Mouse (Mus musculus): Measurements from ENCODE around the gene Kif13a. TPM values are rescaled to one million over a fixed set of nuclear protein-coding genes. Genes with fewer than 3 reads are reported as not detected.

Gene Kif13a
- polyA plus RNA-seq, 1 experiment, result 38.9 TPM

DNA sequence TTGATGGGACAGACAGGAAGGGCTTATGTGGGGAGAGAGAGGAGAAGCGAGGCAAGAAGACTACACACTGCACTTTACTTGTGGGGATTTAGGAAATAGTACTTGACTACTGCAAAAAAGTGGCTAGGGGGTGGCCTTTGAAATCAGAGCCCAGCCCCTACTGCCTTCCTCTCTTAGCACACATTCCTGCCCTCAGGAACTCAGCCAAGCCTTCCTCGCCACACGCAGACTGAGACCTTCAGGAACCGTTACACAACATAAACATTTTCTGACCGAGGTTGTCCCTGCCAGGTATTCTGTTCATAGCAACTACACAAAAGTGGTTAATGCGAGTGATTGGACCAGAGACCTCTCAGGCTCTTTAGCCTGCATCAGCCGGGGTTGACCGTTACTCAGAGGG lies 8.1 kb downstream of the Kif13a start:
- no peak for DNase-seq (ENCODE audit: low read depth)

GRCm38 (mm10) chr13:46919797-46920196 lies 9.9 kb downstream of the Kif13a start:
- DNase-seq (ENCODE audit: low read depth), result no peak

DNA sequence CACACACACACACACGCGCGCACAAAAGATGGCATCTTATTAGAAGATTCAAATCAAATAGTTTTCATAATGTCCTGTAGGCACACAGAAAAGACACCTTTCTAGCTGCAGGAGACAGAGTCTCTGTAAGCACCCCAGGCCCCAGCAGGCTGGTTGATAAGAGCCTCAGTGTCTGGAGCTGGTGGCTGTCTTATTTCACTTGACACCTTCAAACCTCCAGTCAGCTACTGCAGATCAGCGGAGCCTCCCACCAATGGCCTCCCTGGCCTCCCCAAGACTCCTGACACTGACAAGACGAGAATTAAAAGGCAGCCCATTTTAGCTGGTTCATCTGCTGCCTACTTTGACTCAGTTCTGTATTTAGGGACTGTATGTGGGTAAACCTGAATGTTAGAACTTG lies 11.2 kb downstream of the Kif13a start:
- DNase-seq (ENCODE audit: low read depth), result no peak

GRCm38 (mm10) chr13:46911960-46912359 lies 17.7 kb downstream of the Kif13a start:
- no peak for DNase-seq (ENCODE audit: low read depth)

DNA sequence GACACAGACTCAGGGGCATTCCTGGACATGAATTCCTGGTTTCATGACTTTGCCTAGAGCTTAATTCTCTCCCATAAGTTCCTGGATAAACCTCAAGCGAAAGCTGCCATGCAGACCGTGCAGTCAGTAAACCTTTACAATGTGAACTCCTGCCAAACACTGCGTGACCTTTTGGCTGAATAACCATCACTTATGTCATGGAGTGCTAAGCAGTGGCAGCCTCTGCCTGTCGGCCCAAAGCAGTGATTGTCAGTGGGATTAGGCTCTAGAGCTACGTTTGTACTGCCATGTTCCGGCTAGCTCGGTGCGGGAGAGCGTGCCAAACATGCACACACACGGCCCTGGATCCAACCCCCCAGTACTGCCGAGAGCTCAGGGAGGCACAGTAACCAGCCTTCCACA lies 18.6 kb downstream of the Kif13a start:
- DNase-seq (ENCODE audit: low read depth), result no peak

DNA sequence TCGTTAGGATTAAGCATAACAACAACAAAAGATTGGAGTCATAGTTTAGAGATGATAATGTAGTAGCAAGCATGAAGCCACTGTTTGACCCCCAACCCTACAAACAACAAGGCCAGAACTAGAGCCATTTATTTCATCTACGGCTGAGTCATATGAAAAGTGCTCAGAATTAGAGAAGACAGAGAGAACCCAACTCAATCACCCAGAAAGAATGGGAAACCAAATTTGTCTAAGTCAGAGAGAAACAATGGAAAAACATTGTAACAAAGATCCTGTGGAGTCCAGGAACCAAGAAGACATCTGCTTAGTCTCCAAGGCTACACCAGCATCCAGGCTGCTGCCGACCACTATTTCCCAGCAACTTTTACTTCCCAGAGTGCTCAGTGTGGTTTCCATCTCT lies 19.7 kb downstream of the Kif13a start:
- DNase-seq (ENCODE audit: low read depth), result no peak

DNA sequence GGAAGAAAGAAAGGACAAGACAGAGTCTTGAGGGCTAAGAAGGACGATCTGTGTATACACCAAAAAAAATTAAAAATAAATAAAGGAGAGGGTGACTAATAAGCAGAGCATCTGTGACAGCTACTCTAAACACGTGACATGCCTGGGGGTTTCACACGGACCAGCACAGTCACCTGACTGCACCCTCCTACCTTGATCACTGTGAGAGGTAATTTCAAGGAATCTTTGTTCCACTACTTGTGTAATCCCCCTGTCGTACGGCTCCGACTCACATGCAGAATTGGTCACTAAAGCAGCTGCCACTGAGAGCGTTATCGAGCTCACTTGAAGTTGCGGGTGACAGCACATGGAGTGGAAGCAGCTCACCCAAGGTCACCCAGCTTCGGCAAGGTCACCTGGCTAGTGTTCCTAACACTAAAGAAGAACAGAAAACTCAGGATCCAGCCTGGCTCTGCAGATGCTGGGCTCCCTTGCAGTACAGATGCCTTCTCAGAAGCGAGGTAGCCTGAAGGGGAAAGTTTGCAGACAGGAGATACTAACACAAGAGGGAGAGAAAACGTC lies 20.6 kb downstream of the Kif13a start:
- DNase-seq (ENCODE audit: low read depth), result no peak

DNA sequence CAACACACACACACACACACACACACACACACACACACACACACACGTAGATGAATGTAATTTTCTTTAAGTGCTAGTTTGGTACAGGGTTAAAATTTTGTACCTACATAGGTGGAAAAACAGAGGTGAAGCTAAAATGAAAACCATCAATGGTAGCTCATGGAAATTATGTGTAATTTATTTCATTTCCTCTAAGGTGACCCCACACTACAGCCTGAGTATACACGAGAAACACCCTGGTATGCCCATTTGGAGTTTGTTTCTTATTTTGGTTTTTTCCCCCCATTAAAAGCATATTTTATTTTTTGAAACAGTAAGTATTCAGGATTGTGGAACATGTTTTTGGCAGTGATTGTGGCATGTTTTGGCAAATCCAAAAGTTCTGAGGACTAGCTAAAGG lies 21.3 kb downstream of the Kif13a start:
- DNase-seq (ENCODE audit: low read depth), result no peak

GRCm38 (mm10) chr13:46907861-46908260 lies 21.8 kb downstream of the Kif13a start:
- DNase-seq (ENCODE audit: low read depth), result no peak

DNA sequence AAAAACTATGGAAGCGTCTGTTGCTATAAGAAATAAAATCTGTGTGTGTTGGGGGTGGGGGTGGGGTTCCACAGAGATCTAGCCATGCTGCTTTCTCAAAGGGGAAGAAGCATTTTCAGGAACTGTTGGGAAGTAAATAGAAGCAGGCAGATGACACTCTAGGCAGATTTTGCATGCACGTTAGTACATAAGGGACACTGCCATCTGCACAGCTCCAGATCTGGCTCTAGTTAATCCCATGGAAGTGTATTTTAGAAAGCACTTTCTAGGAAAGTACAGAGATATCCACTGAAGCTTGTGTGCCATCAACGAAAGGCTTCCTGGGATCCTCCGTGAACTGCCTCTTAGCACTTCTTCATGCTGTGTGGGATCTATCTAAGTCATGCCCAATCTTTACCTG lies 22.6 kb downstream of the Kif13a start:
- DNase-seq (ENCODE audit: low read depth), result no peak

DNA sequence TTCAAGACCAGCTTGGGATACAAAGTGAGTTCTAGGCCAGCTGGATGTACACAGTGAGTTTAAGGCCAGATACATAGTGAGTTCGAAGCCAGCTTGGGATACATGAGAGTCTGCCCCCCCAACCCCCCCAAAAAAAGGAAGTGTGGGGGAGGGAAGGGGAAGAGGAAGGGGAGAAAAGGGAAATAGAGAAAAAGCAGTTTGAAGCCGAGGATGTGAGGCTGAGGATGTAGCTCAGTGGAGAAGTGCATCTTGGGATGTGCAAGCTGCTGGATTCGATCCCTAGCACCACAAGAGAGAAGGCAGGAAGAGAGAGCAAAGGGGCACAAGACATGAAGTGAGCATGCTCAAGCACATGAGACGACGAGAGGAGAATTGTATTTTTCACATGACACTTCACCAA lies 23.7 kb downstream of the Kif13a start:
- DNase-seq (ENCODE audit: low read depth), result no peak

DNA sequence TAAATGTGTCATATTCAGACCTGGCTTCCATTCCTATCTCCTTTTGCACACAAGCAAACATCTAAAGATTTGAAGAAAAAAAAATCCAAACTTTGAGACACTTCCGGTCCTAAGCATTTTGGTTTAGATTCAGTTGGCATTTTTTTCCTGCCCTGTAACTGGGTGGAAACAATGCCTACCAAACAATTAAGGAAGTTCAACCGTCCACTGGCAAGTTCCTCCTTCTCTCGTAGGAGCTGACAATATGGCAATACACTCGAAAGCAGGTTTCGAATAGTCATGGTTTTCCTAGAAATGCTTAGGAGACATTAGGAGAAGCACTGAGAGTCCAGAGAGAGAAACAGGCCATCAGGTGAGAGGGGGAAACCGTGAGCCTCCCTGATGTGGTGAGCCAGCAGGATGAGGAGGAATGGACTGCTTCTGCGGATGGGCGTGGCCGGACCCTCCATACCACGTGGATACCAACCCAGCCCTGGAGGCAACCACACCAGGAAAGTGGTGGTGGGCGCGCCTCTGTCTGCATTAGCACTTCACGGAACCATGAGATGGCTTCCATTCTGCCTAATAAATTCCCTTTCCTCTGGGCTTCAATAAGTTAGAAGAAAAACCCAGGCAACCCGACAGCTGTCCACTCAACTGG lies 24.6 kb downstream of the Kif13a start:
- no peak for DNase-seq (ENCODE audit: low read depth)

DNA sequence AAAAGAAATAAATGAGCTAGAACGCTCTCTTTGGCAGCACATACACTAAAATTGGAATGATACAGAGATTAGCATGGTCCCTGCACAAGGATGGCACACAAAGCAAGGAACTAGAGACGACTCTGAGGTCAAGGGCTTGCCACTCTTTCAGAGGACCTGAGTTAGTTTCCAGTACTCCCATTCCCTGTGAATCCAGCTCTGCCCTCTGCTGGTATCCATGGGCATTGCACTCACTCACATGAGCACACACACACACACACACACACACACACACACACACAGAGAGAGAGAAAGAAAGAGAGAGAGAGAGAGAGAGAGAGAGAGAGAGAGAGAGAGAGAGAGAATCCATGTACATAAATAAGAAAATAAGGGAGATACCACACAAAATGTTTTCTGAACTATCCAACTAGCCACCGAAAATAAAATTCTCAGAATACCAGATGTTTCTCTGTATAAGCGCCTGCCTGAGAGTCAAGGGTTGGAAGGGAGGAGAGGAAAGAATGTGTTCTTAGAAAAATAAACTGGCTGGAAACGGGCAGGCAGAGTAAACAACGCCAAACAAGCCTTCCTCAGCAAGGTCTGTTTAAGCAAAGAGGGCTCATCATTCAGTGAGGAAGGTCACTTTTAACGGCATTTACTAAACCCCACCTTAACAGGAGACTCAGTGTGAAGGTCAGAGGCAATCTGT lies 27.0 kb downstream of the Kif13a start:
- DNase-seq (ENCODE audit: low read depth), result no peak

GRCm38 (mm10) chr13:46900870-46901555 lies 28.7 kb downstream of the Kif13a start:
- no peak for DNase-seq (ENCODE audit: low read depth)

DNA sequence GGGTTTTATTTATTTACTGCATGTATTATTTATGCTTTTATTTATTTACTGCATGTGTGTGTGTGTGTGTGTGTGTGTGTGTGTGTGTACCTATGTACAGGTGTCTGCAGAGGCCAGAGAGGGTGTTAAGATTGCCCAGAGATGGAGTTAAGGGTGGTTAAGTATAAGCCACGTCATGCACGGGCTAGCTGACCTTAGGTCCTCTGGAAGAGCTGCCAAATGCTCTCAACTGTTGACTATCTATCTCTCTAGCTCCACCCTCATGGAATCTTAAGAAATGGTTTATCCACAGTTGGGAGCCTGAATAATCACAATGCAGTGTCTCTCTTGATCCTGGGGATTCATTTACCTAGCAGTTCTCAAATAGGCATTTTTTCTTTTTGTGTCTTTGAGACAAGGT lies 30.8 kb downstream of the Kif13a start:
- no peak for DNase-seq (ENCODE audit: low read depth)

DNA sequence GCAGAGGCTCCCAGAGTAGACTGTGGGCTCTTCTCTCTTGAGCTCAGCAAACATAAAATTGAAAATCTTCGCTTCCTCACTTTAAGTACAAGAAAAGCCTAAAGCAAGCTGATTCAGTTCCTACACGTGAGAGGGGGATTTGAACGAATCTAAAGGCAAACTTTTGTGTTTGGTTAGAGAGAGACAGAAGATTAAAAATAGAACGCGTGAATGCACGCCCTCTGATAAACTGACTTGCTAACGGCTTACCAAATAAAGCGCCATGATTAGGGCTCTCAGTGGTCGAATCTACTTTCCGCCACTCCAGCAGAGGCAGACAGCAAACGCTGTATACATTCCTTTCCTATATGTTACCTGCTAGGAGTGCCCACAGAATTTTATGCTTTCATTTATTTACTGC lies 31.3 kb downstream of the Kif13a start:
- no peak for DNase-seq (ENCODE audit: low read depth)

DNA sequence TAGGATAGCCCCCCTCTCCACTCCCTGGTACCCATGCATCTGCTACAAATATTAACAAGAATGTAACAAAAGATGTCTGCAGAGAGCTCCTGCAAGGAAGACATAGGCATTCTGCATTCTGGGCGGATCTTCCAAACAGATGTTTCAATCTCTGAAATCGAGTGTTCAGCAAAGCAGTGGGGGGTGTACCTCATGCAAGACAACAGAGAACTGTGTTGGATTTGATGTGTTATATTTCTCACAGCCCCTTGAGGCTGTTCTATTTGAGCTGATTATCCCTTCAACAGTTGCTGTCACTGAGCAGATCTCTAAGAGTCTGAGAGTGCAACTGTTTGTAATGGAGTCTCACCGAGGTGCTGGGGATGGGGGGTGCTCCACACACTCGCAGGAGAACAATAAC lies 37.3 kb downstream of the Kif13a start:
- no peak for DNase-seq (ENCODE audit: low read depth)

DNA sequence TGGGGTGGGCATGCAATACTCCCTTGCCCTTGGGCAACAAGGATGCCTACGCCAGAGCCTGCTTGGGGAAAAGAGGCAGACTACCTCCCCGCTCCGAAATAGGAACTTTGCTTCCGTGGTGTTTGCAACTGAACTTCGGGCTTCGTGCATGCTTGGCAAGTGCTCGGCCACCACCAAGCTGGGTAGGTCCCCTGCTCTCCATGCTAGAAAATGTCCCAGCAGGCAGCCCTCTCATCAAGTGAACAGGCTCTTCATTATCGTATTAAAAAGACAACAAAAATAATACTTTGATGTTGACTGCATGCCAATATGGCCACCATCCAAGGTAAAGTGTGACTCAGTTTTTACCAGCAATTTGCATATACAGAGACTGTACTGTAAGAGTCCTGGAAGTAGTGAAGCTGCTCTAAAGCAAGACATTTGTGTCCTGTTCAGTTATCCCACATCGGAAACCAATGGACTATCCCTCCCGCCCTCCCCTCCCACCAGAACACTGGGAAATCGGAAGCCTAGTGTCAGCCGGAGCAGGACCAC lies 41.5 kb downstream of the Kif13a start:
- no peak for DNase-seq (ENCODE audit: low read depth)

DNA sequence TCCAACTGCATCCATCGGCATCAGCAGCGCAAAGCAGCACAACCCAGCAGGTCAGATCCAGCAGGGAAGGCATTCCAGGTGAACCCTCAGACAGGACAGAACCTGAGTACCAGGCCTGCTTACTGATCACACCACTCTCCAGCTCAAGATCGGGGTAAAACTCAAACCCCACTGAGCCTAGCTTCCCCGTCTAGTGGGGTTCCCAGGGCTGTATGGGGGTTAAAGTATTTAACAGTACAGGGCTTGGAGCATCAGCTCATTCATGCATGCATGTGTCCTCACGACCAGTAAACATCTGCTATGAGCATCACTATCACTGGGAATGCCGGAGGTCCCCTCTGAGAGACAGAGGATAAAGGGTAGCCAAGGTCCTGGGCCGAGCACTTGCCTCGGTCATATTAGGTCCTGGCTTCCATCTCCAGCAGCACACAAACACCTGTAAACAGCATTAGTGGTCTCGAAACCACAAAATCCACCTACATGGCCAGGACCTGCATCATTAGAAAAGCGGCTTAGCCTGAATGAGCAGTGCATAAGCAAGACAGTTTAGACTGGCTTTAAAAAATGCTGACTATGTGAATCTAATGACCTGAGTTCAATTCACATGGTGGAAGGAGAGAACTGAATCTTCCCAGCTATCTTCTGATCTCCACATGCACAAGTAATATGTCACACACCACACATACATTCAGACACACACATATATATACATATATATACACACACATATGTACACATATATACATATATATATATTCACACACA lies 43.0 kb downstream of the Kif13a start:
- no peak for DNase-seq (ENCODE audit: low read depth)

GRCm38 (mm10) chr13:46885759-46886060 lies 44.0 kb downstream of the Kif13a start:
- no peak for DNase-seq (ENCODE audit: low read depth)

- no peak for DNase-seq (ENCODE audit: low read depth)
Measured at GRCm38 (mm10) chr13:46884898-46885758, 44.5 kb downstream of the Kif13a start.

Data from gonadal fat pad, adult 2 months (tissue).